Mouse (Mus musculus): ENCODE measurements at regions not wholly inside any gene's neighbourhood (a gene's known extent, or its start where the extent isn't known, plus 50 kb on each side); places are given as distances from the start of the nearest gene placed in this dataset.

DNA sequence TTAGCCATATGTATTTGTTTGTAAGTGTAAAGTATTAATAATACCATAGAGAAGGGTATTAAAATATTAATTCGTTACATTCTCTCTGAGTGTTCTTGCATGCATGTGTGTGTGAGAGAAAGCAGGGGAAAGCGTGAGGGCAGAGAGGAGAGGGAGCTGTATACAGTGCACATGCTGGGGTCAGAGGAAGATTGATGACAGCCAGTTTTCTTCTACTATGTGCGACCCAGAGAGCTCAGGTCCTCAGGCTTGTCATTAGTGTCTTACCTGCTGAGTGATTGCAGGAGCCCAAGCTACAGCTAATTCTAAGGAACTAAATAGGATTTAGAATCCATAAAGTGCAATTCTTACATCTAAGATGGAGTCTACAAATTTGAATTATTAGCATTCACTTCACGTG is 1038.1 kb upstream of the Ndn start:
- Histone ChIP-seq H3K9me3 (no peaks in the 10 kb centered on the region), H3K9ac (no peak overlapping the region), H3K4me1 (no peaks in the 10 kb centered on the region), H3K36me3 (replicated peaks) (no peaks in the 10 kb centered on the region), H3K4me3 (no peak overlapping the region), H3K4me2 (no peak overlapping the region), H3K27ac (no peak overlapping the region), H3K27me3 (replicated peaks) (no peaks in the 10 kb centered on the region)
- no peak for ATAC-seq (replicated peaks)
- WGBS, result 74% methylated on average over 4 of the region's 4 CpGs

DNA sequence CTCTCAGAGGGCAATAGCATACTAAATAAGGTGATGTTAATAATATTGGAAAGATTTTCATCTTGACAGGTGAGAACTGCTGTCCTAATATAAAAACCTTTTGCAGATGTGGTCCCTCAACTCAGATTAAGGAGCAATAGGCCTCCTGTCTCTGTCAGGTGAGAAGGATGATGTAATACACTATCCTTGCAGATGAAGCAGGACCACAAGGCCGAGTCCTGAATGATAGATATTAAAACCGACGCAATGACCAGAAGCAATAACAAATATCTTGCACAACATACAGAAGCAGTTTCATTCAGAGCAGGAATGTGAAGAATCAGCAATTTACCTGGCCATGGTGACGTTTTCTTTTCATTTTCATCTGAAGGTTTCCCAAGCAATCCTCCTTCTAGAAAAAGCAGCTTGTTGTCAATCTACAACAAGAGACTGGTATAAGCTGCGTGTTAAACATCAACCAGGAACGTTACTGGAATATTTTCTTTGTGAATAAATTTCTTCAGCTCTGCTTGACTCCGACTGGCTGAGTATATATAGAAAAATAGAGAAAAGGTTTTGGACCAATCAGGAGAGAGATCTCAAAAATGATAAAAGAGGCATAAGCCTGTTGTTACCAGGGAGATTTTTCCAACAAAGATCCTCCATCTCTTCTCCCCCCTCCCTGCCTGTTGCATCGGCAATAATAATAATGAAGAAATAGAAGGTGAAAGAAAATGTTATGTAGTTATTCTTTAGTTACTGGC is 1035.0 kb upstream of the Ndn start:
- Histone ChIP-seq H3K4me3 (peak overlapping the region; percentile 30), H3K27me3 (replicated peaks) (no peaks in the 10 kb centered on the region), H3K9me3 (no peaks in the 10 kb centered on the region), H3K4me2 (peak overlapping the region; percentile 22), H3K9ac (0 out of 2 replicates have a peak overlapping the region, but pooled peaks have one; percentile 7), H3K36me3 (replicated peaks) (no peaks in the 10 kb centered on the region), H3K27ac (peak overlapping the region; percentile 71), H3K4me1 (no peaks in the 10 kb centered on the region)
- peak; percentile 62; the same call in 1 of the 2 replicates for ATAC-seq (replicated peaks)
- 63% methylated on average over 8 of the region's 8 CpGs for WGBS

Measured in midbrain, embryonic 15.5 days (tissue).